Mouse (Mus musculus): ENCODE results near the gene Abca3.
"Not testable (repeated sequence)": the region's sequence is repeated elsewhere in the genome, so short reads cannot be mapped to it uniquely, and the experiment has no call there.

Abca3 gene

GRCm38 (mm10) chr17:24383789-24384188 is 32.0 kb downstream of the Abca3 start:
- DNase-seq (ENCODE audit: low spot score): no peak

GRCm38 (mm10) chr17:24388711-24389110 is 37.0 kb downstream of the Abca3 start:
- DNase-seq (ENCODE audit: low spot score): no peak

- DNase-seq (ENCODE audit: low spot score): no peak
Observed at GRCm38 (mm10) chr17:24389865-24390264, 38.1 kb downstream of the Abca3 start.

GRCm38 (mm10) chr17:24391149-24391548 is 39.4 kb downstream of the Abca3 start:
- DNase-seq (ENCODE audit: low spot score): no peak

- DNase-seq (ENCODE audit: low spot score): no peak
Observed at GRCm38 (mm10) chr17:24393527-24393926, 41.8 kb downstream of the Abca3 start.

- DNase-seq (ENCODE audit: low spot score): no peak
Observed at GRCm38 (mm10) chr17:24394456-24394855, 42.7 kb downstream of the Abca3 start.

- DNase-seq (ENCODE audit: low spot score): peak; percentile 73
Observed at GRCm38 (mm10) chr17:24402371-24402770, 50.6 kb downstream of the Abca3 start.

- DNase-seq (ENCODE audit: low spot score): no peak
Observed at GRCm38 (mm10) chr17:24407116-24407803, 55.5 kb downstream of the Abca3 start.

GRCm38 (mm10) chr17:24413557-24414211 is 61.9 kb downstream of the Abca3 start:
- no peak for DNase-seq (ENCODE audit: low spot score)

GRCm38 (mm10) chr17:24414230-24414976 is 62.7 kb downstream of the Abca3 start, which contains the start of gene Rnps1:
Gene Rnps1 (plus strand): TSS chr17:24414565.
- peak; percentile 92 for DNase-seq (ENCODE audit: low spot score)

- no peak for DNase-seq (ENCODE audit: low spot score)
Observed at GRCm38 (mm10) chr17:24415011-24415410, 63.3 kb downstream of the Abca3 start.

GRCm38 (mm10) chr17:24416051-24416652 is 64.4 kb downstream of the Abca3 start:
- no peak for DNase-seq (ENCODE audit: low spot score)

- no peak for DNase-seq (ENCODE audit: low spot score)
Observed at GRCm38 (mm10) chr17:24423114-24423513, 71.4 kb downstream of the Abca3 start.

GRCm38 (mm10) chr17:24424489-24424888 is 72.7 kb downstream of the Abca3 start:
- DNase-seq (ENCODE audit: low spot score): no peak

- not testable (repeated sequence) for DNase-seq (ENCODE audit: low spot score)
Observed at GRCm38 (mm10) chr17:24425326-24425725, 73.6 kb downstream of the Abca3 start.

- no peak for DNase-seq (ENCODE audit: low spot score)
Observed at GRCm38 (mm10) chr17:24425905-24426304, 74.2 kb downstream of the Abca3 start.

GRCm38 (mm10) chr17:24426471-24427169 is 74.9 kb downstream of the Abca3 start, which contains the start of gene Eci1:
Gene Eci1 (plus strand): TSS chr17:24426641.
- peak; percentile 99 for DNase-seq (ENCODE audit: low spot score)

GRCm38 (mm10) chr17:24427170-24427557 is 75.4 kb downstream of the Abca3 start:
- no peak for DNase-seq (ENCODE audit: low spot score)

- no peak for DNase-seq (ENCODE audit: low spot score)
Observed at GRCm38 (mm10) chr17:24429201-24429983, 77.6 kb downstream of the Abca3 start.

GRCm38 (mm10) chr17:24437016-24437415 is 85.3 kb downstream of the Abca3 start:
- no peak for DNase-seq (ENCODE audit: low spot score)

GRCm38 (mm10) chr17:24440377-24440776 is 88.6 kb downstream of the Abca3 start:
- no peak for DNase-seq (ENCODE audit: low spot score)

Measured in ovary, adult 18-20 months (tissue).